Mouse (Mus musculus): ENCODE measurements around the gene Olfr1025-ps1. TPM values are rescaled to one million over a fixed set of nuclear protein-coding genes. Genes with fewer than 3 reads are reported as not detected.

Olfr1025-ps1 gene
- not detected for total RNA-seq (2023)

GRCm38 (mm10) chr2:85914893-85915292, at the start of gene Olfr1025-ps1:
TSS of gene Olfr1025-ps1 (plus strand) at chr2:85915193.

GRCm38 (mm10) chr2:85868294-85868693, 46.7 kb upstream of the Olfr1025-ps1 start, which contains the start of gene Olfr1022:
TSS of gene Olfr1022 (plus strand) at chr2:85868594.

GRCm38 (mm10) chr2:85885340-85885739, 29.7 kb upstream of the Olfr1025-ps1 start, which contains the start of gene Olfr1023:
TSS of gene Olfr1023 (plus strand) at chr2:85885640.

GRCm38 (mm10) chr2:85904952-85905351, 10.0 kb upstream of the Olfr1025-ps1 start, which contains the start of gene Olfr1024:
TSS of gene Olfr1024 (minus strand) at chr2:85905052.

GRCm38 (mm10) chr2:85921258-85921657, 6.3 kb downstream of the Olfr1025-ps1 start, which contains the start of gene Olfr1026:
TSS of gene Olfr1026 (plus strand) at chr2:85921558.

GRCm38 (mm10) chr2:85950137-85950536, 35.1 kb downstream of the Olfr1025-ps1 start, which contains the start of gene Olfr1028:
TSS of gene Olfr1028 (plus strand) at chr2:85950437.

Other genes with a start within 250 kb of the Olfr1025-ps1 start
- gene Olfr1006, start 236.4 kb upstream of the Olfr1025-ps1 start, total RNA-seq (2023) = not detected
- gene Olfr1008, start 225.8 kb upstream of the Olfr1025-ps1 start, total RNA-seq (2023) = not detected
- gene Olfr1009, start 199.8 kb upstream of the Olfr1025-ps1 start, total RNA-seq (2023) = not detected
- not detected for gene Olfr1012, start 152.4 kb upstream of the Olfr1025-ps1 start, total RNA-seq (2023)
- not detected for gene Olfr1013, start 148.1 kb upstream of the Olfr1025-ps1 start, total RNA-seq (2023)
- gene Olfr1014, start 142.5 kb upstream of the Olfr1025-ps1 start, total RNA-seq (2023) = not detected
- gene Olfr1015, start 133.2 kb upstream of the Olfr1025-ps1 start, total RNA-seq (2023) = not detected
- not detected for gene Olfr1016, start 112.6 kb upstream of the Olfr1025-ps1 start, total RNA-seq (2023)
- not detected for gene Olfr1018, start 96.7 kb upstream of the Olfr1025-ps1 start, total RNA-seq (2023)
- not detected for gene Olfr1019, start 69.7 kb upstream of the Olfr1025-ps1 start, total RNA-seq (2023)
- not detected for gene Olfr1020, start 68.2 kb upstream of the Olfr1025-ps1 start, total RNA-seq (2023)
- gene Olfr1022, start 46.6 kb upstream of the Olfr1025-ps1 start, total RNA-seq (2023) = not detected
- not detected for gene Olfr1023, start 29.6 kb upstream of the Olfr1025-ps1 start, total RNA-seq (2023)
- not detected for gene Olfr1024, start 10.1 kb upstream of the Olfr1025-ps1 start, total RNA-seq (2023)
- gene Olfr1026, start 6.4 kb downstream of the Olfr1025-ps1 start, total RNA-seq (2023) = not detected
- not detected for gene Olfr1028, start 35.2 kb downstream of the Olfr1025-ps1 start, total RNA-seq (2023)
- gene Olfr1029, start 58.7 kb downstream of the Olfr1025-ps1 start, total RNA-seq (2023) = not detected
- not detected for gene Olfr1030, start 64.1 kb downstream of the Olfr1025-ps1 start, total RNA-seq (2023)
- not detected for gene Olfr1031, start 75.1 kb downstream of the Olfr1025-ps1 start, total RNA-seq (2023)
- not detected for gene Olfr1032, start 90.3 kb downstream of the Olfr1025-ps1 start, total RNA-seq (2023)
- not detected for gene Olfr1033, start 105.4 kb downstream of the Olfr1025-ps1 start, total RNA-seq (2023)
- gene Olfr1034, start 130.7 kb downstream of the Olfr1025-ps1 start, total RNA-seq (2023) = not detected
- gene Olfr1036, start 158.8 kb downstream of the Olfr1025-ps1 start, total RNA-seq (2023) = not detected
- not detected for gene Olfr1037, start 172.2 kb downstream of the Olfr1025-ps1 start, total RNA-seq (2023)
- not detected for gene Olfr1039, start 220.7 kb downstream of the Olfr1025-ps1 start, total RNA-seq (2023)
- gene Olfr1040, start 231.5 kb downstream of the Olfr1025-ps1 start, total RNA-seq (2023) = not detected
- not detected for gene Olfr1042, start 246.6 kb downstream of the Olfr1025-ps1 start, total RNA-seq (2023)

All from CD4-positive naive resting alpha-beta T cell, adult 57 days (primary cell).